Mouse (Mus musculus): ENCODE measurements around the gene Rnf181.

The Rnf181 gene

DNA sequence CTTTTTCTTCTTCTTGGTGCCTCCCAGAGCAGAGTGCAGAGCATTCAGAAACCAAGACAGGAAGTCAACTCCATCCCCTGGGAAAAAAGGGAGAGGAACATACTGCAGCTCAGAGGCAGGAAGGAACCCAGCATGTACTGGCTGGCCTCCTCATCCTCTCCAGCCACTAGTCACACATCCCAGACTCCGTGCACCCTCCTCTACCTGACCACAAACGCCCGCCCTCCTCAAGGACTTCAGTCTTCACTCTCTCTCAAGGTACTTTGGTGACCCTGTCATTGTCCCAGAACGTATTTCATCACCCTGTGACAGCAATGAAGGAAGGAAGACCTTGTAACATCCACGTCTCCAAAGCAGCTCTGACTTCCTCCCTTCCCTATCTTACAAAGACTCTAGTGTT, 33.6 kb downstream of the Rnf181 start:
- no peak for DNase-seq (ENCODE audit: extremely low spot score, low read depth, low spot score)

DNA sequence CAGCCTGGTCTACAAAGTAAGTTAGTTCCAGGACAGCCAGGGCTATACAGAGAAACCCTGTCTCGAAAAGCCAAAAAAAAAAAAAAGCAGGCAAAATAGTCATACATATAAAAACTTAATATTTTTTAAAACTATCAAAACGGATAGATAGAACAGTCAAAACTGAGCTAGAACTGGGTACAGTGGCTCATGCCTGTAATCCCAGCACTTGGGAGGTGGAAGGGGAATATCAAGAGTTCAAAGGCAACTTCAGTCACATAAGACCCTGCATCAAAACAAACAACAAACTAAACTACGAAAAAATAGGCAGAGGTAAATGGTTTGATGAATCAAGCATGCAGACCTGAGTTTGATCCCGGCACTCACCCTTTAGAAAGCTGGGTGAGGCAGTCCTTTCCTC, 36.6 kb downstream of the Rnf181 start:
- no peak for DNase-seq (ENCODE audit: extremely low spot score, low read depth, low spot score)

- DNase-seq (ENCODE audit: extremely low spot score, low read depth, low spot score), result no peak
Observed at GRCm38 (mm10) chr6:72329019-72329418, 37.7 kb downstream of the Rnf181 start.

DNA sequence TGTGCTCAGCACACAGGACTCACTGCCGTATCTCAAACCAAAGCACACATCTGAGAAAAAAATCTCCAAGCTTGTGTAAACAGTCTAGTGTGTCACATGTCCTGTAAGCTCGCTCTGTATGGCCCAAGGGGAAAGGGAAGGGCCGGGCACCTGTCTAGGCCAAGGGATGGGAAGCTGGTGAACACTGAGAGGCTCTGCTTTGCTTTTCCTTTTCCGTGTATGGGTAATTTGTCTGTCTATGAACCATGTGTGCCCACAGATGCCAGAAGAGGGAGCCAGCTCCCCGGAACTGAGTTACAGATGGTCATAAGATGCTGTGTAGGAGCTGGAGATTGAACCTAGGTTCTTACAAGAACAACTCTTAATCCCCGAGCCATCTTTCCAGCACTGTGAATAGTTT, 40.5 kb downstream of the Rnf181 start:
- DNase-seq (ENCODE audit: extremely low spot score, low read depth, low spot score), result no peak

GRCm38 (mm10) chr6:72323786-72324508, 42.8 kb downstream of the Rnf181 start:
- DNase-seq (ENCODE audit: extremely low spot score, low read depth, low spot score), result no peak

GRCm38 (mm10) chr6:72322936-72323335, 43.8 kb downstream of the Rnf181 start:
- no peak for DNase-seq (ENCODE audit: extremely low spot score, low read depth, low spot score)

GRCm38 (mm10) chr6:72319019-72319418, 47.7 kb downstream of the Rnf181 start:
- no peak for DNase-seq (ENCODE audit: extremely low spot score, low read depth, low spot score)

DNA sequence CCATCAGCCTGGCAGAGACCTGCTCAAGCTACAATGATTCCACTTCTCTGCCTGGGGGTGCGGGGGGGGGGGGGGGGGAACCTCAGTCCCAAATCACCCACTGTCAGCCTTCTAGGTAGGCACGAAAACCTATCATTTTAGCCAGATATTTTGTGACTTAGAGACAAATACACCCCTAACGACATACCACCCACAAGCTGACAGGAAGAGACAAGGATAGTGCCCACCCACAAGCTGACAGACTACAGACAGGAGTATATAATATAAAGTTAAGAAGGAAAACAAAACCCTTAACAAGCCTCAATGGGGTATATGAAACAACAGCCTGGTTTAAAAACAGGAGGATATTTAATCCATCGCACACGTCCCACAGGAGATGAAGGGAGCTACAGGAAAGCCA, 48.3 kb downstream of the Rnf181 start:
- DNase-seq (ENCODE audit: extremely low spot score, low read depth, low spot score), result no peak

DNA sequence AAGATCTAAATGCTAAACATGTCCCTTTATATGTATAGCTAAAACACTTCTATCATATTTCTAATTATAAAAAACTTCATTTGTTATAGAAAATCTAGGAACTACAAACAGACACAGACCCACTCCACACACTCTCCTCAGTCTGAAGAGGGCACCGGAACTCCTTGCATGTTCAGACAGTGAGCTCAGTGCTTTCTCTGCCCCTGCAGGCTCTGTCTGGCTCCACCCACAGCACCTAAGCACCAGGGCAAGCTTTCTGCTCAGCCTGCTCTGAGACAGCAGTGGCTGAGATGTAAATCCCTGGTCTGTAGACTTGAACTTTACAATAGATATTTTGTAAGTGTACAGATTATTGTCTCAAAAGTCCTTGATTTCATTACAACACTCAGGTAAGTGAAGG, 50.7 kb downstream of the Rnf181 start:
- DNase-seq (ENCODE audit: extremely low spot score, low read depth, low spot score), result no peak

- no peak for DNase-seq (ENCODE audit: extremely low spot score, low read depth, low spot score)
Observed at GRCm38 (mm10) chr6:72315384-72315783, 51.4 kb downstream of the Rnf181 start.

GRCm38 (mm10) chr6:72313124-72313867, 53.5 kb downstream of the Rnf181 start:
- DNase-seq (ENCODE audit: extremely low spot score, low read depth, low spot score), result no peak

DNA sequence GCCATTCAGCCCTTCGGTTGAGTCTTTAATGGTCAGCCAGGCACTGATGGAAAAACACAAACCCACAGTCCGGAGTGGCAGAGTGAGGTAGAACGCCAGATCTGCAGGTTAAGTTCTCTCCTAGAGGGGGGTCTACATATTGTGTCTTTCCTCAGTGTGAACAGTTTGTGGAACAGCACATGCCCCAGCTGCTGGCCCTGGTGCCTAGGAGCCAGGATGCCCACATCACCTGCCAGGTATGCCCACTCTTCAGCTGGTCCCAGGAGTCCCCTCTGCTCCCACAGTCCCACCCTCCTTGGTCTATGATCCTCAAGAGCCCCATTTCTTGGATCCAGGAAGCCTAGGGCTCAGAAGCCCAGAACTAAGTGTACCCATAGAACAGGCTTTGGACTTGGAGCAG, 54.6 kb downstream of the Rnf181 start:
- DNase-seq (ENCODE audit: extremely low spot score, low read depth, low spot score), result no peak

Measured in hindlimb bud, embryonic 11.5 days (tissue).